Mouse (Mus musculus): ENCODE data around the gene Shc3.

Shc3 gene

DNA sequence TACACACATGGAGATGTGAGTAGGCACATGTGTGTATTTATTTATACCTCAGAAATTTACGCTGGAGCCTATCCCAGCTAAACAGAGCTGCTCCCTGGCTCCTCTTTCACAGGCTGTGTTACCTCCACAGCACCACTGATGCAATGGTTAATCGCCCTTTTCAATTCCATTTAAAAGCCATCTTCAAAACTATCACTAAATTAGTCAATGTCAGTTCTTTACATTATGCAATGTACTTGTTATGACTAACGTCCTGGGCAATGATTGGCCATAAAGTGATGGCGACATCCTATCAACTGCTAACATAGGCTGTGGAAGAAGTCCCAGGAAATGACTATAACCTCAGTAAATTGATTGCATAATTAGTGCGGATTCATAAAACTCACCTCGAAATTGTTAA, 187.7 kb downstream of the Shc3 start:
- DNase-seq (ENCODE audit: low read depth, low spot score): no peak

Measured in ES-CJ7 (cell line).